Mouse (Mus musculus): ENCODE results near the gene Tm9sf2.
"Not testable (repeated sequence)": the region's sequence is repeated elsewhere in the genome, so short reads cannot be mapped to it uniquely, and the experiment has no call there.

Gene Tm9sf2

GRCm38 (mm10) chr14:122106822-122107468, at the start of gene Tm9sf2:
Tm9sf2 (plus strand) TSS chr14:122107038.
- peak; percentile 86 to 91 for DNase-seq (ENCODE audit: low spot score in 2 of 2)

GRCm38 (mm10) chr14:122057941-122058346, 48.9 kb upstream of the Tm9sf2 start:
- no peak for DNase-seq (ENCODE audit: low spot score in 2 of 2)

- peak; percentile 28 to 85 for DNase-seq (ENCODE audit: low spot score in 2 of 2)
Measured at GRCm38 (mm10) chr14:122060642-122061041, 46.2 kb upstream of the Tm9sf2 start.

- no peak for DNase-seq (ENCODE audit: low spot score in 2 of 2)
Measured at GRCm38 (mm10) chr14:122061376-122061775, 45.5 kb upstream of the Tm9sf2 start.

GRCm38 (mm10) chr14:122062411-122063090, 44.3 kb upstream of the Tm9sf2 start:
- DNase-seq (ENCODE audit: low spot score in 2 of 2): no peak

- no peak for DNase-seq (ENCODE audit: low spot score in 2 of 2)
Measured at GRCm38 (mm10) chr14:122063599-122063998, 43.2 kb upstream of the Tm9sf2 start.

GRCm38 (mm10) chr14:122064519-122064918, 42.3 kb upstream of the Tm9sf2 start:
- DNase-seq (ENCODE audit: low spot score in 2 of 2): peak in 1 of 2 experiments; percentile 69

- no peak for DNase-seq (ENCODE audit: low spot score in 2 of 2)
Measured at GRCm38 (mm10) chr14:122066243-122066642, 40.6 kb upstream of the Tm9sf2 start.

- not testable (repeated sequence) for DNase-seq (ENCODE audit: low spot score in 2 of 2)
Measured at GRCm38 (mm10) chr14:122068036-122068435, 38.8 kb upstream of the Tm9sf2 start.

- DNase-seq (ENCODE audit: low spot score in 2 of 2): no peak
Measured at GRCm38 (mm10) chr14:122068801-122069695, 37.8 kb upstream of the Tm9sf2 start.

- no peak for DNase-seq (ENCODE audit: low spot score in 2 of 2)
Measured at GRCm38 (mm10) chr14:122069948-122070347, 36.9 kb upstream of the Tm9sf2 start.

GRCm38 (mm10) chr14:122073422-122073821, 33.4 kb upstream of the Tm9sf2 start:
- no peak for DNase-seq (ENCODE audit: low spot score in 2 of 2)

GRCm38 (mm10) chr14:122074360-122074759, 32.5 kb upstream of the Tm9sf2 start:
- DNase-seq (ENCODE audit: low spot score in 2 of 2): no peak

GRCm38 (mm10) chr14:122075485-122076200, 31.2 kb upstream of the Tm9sf2 start:
- no peak for DNase-seq (ENCODE audit: low spot score in 2 of 2)

- no peak for DNase-seq (ENCODE audit: low spot score in 2 of 2)
Measured at GRCm38 (mm10) chr14:122077017-122077416, 29.8 kb upstream of the Tm9sf2 start.

GRCm38 (mm10) chr14:122079428-122079827, 27.4 kb upstream of the Tm9sf2 start:
- peak in 1 of 2 experiments; percentile 42 for DNase-seq (ENCODE audit: low spot score in 2 of 2)

GRCm38 (mm10) chr14:122079921-122080320, 26.9 kb upstream of the Tm9sf2 start:
- no peak for DNase-seq (ENCODE audit: low spot score in 2 of 2)

GRCm38 (mm10) chr14:122081308-122081707, 25.5 kb upstream of the Tm9sf2 start:
- DNase-seq (ENCODE audit: low spot score in 2 of 2): no peak

- no peak for DNase-seq (ENCODE audit: low spot score in 2 of 2)
Measured at GRCm38 (mm10) chr14:122083499-122083898, 23.3 kb upstream of the Tm9sf2 start.

- DNase-seq (ENCODE audit: low spot score in 2 of 2): no peak
Measured at GRCm38 (mm10) chr14:122087956-122088355, 18.9 kb upstream of the Tm9sf2 start.

GRCm38 (mm10) chr14:122092363-122092762, 14.5 kb upstream of the Tm9sf2 start:
- no peak for DNase-seq (ENCODE audit: low spot score in 2 of 2)

- DNase-seq (ENCODE audit: low spot score in 2 of 2): no peak
Measured at GRCm38 (mm10) chr14:122096331-122096730, 10.5 kb upstream of the Tm9sf2 start.
